Mouse (Mus musculus): ENCODE measurements at regions not wholly inside any gene's neighbourhood (a gene's known extent, or its start where the extent isn't known, plus 50 kb on each side); places are given as distances from the start of the nearest gene placed in this dataset.
A peak's percentile ranks its signal among the peaks of the same experiment; 100 is the strongest.

DNA sequence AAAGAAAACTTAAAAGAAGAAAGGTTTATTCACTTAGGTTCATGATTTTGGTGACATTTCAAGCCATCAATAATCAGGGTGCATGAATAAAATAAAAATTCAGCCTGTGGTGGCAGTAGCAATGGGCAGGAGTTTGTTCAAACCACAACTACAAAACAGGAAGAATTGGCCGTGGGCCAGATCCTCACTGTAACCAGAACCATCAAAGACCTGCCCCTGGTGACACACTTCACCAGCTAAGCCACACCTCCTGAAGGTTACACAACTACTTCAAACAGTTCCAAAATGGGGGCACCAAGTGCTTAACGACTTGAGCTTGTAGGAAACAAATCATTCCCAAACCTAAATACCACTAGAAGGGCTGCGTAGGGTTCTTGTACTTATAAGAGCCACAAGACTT, 195.4 kb upstream of the Cpeb2 start:
- no peak overlapping the region for H3K9ac ChIP-seq (ENCODE audit: insufficient read depth, low read depth)
- no peaks in the 10 kb centered on the region for H3K9me3 ChIP-seq (replicated peaks; ENCODE audit: low read length)
- H3K27me3 ChIP-seq (replicated peaks): no peaks in the 10 kb centered on the region
- no peaks in the 10 kb centered on the region for H3K36me3 ChIP-seq (replicated peaks in 1 of 2; ENCODE audit: control insufficient read depth in 1 of 2, insufficient read depth in 1 of 2, low read length in 1 of 2)
- H3K79me2 ChIP-seq (replicated peaks; ENCODE audit: control insufficient read depth, extremely low read depth, insufficient read depth, poor library complexity, severe bottlenecking): no peaks in the 10 kb centered on the region
- no peak overlapping the region for H3K4me3 ChIP-seq (replicated peaks in 1 of 3; ENCODE audit: low read depth in 2 of 3, low read length in 2 of 3, poor library complexity in 1 of 3)
- no peak overlapping the region for H3K27ac ChIP-seq (ENCODE audit: insufficient read depth, low read depth)
- TF ChIP-seq EP300 (IDR thresholded peaks at IDR 0.05; ENCODE audit: low read length) (peak; percentile 29; the same call in 1 of the 2 replicates), PAX5 (IDR thresholded peaks at IDR 0.05; ENCODE audit: low read length) (no peak)
- no peak overlapping the region for H3K4me2 ChIP-seq (ENCODE audit: insufficient read depth, low read depth, poor library complexity, severe bottlenecking)
- in situ Hi-C loops (cut with MboI; ENCODE audit: low pct_ligation_motif_present, low pct_unique_long_range_greater_than_20kb, low sequenced_read_pairs): no loop called here
- H3K4me1 ChIP-seq (ENCODE audit: control insufficient read depth in 1 of 2, insufficient read depth in 2 of 2): peaks cover 10 to 12% of the 10 kb centered on the region in 2 experiments
- dilution Hi-C loops (cut with MboI; ENCODE audit: extremely low pct_ligation_motif_present, extremely low pct_unique_long_range_greater_than_20kb, low sequenced_read_pairs): no loop called here
- peak; percentile 71 for DNase-seq (ENCODE audit: extremely low read depth)

DNA sequence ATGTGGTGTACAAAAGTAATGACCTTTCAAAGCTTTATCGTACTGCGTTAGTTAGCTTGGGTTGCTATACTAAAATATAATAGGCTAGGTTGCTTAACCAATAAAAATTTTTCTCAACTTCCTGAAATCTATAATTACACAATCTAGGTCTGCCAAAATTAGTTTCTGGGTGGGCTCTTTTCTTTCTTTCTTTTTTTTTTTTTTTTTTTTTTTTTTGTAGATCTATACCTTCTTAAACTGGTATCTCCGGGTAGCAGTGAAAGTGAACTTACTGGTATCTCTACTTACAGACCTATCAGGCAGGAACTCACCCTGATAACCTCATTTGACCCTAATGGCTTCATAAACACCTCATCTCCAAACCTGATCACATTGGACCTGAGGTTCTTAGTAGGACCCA, 193.4 kb upstream of the Cpeb2 start:
- Histone ChIP-seq H3K79me2 (replicated peaks; ENCODE audit: control insufficient read depth, extremely low read depth, insufficient read depth, poor library complexity, severe bottlenecking) (no peaks in the 10 kb centered on the region), H3K36me3 (replicated peaks in 1 of 2; ENCODE audit: control insufficient read depth in 1 of 2, insufficient read depth in 1 of 2, low read length in 1 of 2) (no peaks in the 10 kb centered on the region), H3K27ac (ENCODE audit: insufficient read depth, low read depth) (no peak overlapping the region), H3K4me2 (ENCODE audit: insufficient read depth, low read depth, poor library complexity, severe bottlenecking) (no peak overlapping the region), H3K27me3 (replicated peaks) (no peaks in the 10 kb centered on the region), H3K9ac (ENCODE audit: insufficient read depth, low read depth) (no peak overlapping the region), H3K4me3 (replicated peaks in 1 of 3; ENCODE audit: low read depth in 2 of 3, low read length in 2 of 3, poor library complexity in 1 of 3) (no peak overlapping the region), H3K4me1 (ENCODE audit: control insufficient read depth in 1 of 2, insufficient read depth in 2 of 2) (peaks cover 13 to 15% of the 10 kb centered on the region in 2 experiments), H3K9me3 (replicated peaks; ENCODE audit: low read length) (no peaks in the 10 kb centered on the region)
- dilution Hi-C loops (cut with MboI; ENCODE audit: extremely low pct_ligation_motif_present, extremely low pct_unique_long_range_greater_than_20kb, low sequenced_read_pairs) (no loop called here), in situ Hi-C loops (cut with MboI; ENCODE audit: low pct_ligation_motif_present, low pct_unique_long_range_greater_than_20kb, low sequenced_read_pairs) (no loop called here)
- no peak for TF ChIP-seq IRF4 (IDR thresholded peaks at IDR 0.05; ENCODE audit: low read depth, low read length)
- TF ChIP-seq KAT2A (IDR thresholded peaks at IDR 0.05; ENCODE audit: insufficient replicate concordance, low read length): no peak
- TF ChIP-seq ZKSCAN1 (IDR thresholded peaks at IDR 0.05; ENCODE audit: borderline replicate concordance, low read depth, low read length): no peak
- no peak for TF ChIP-seq ELF1 (IDR thresholded peaks at IDR 0.05; ENCODE audit: low read depth, low read length)
- TF ChIP-seq BHLHE40 (IDR thresholded peaks at IDR 0.05; ENCODE audit: low read depth, low read length): no peak
- no peak for DNase-seq (ENCODE audit: extremely low read depth)

DNA sequence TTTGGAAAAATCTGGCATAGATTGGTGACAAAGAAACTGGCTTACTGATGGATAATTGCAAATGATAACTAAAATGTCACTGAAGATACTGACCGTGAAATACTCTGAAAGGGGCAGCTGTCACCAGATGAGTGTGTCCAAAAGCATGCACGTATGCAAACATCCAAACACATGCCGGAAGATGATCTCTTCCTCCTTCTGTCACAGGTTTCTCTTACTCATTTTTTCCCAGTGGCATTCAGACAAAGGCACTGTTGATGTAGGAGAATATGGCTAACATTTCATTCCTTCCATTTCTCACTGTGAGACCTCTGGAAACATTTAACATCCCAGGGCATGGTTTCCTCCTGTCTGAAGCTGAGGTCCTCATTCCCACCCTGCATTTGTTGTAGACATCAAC, 190.4 kb upstream of the Cpeb2 start:
- dilution Hi-C loops (cut with MboI; ENCODE audit: extremely low pct_ligation_motif_present, extremely low pct_unique_long_range_greater_than_20kb, low sequenced_read_pairs): no loop called here
- DNase-seq (ENCODE audit: extremely low read depth): peak; percentile 30
- TF ChIP-seq TCF12 (IDR thresholded peaks at IDR 0.05; ENCODE audit: low read depth, low read length): peak; percentile 47; the same call in 1 of the 2 replicates
- TF ChIP-seq UBTF (IDR thresholded peaks at IDR 0.05; ENCODE audit: low read depth, low read length): no peak
- TF ChIP-seq BHLHE40 (IDR thresholded peaks at IDR 0.05; ENCODE audit: low read depth, low read length): peak; percentile 89
- peak; percentile 68 for TF ChIP-seq JUN (IDR thresholded peaks at IDR 0.05; ENCODE audit: insufficient read depth, low read depth, low read length)
- no peak for TF ChIP-seq MAFK (IDR thresholded peaks at IDR 0.05; ENCODE audit: insufficient replicate concordance, low read length)
- TF ChIP-seq ZNF384 (IDR thresholded peaks at IDR 0.05; ENCODE audit: low read depth, low read length): no peak
- no peak for TF ChIP-seq TBP (conservative IDR thresholded peaks at IDR 0.05; ENCODE audit: low read depth, low read length)
- TF ChIP-seq RCOR1 (conservative IDR thresholded peaks at IDR 0.05; ENCODE audit: low read depth, low read length): 0 out of 2 replicates have a peak, but pooled peaks have one; percentile 34
- no peak for TF ChIP-seq E2F4 (IDR thresholded peaks at IDR 0.05; ENCODE audit: insufficient replicate concordance, low read depth, low read length)
- TF ChIP-seq NRF1 (IDR thresholded peaks at IDR 0.05; ENCODE audit: low read depth, low read length): no peak
- peak; percentile 43; the same call in 1 of the 2 replicates for TF ChIP-seq MYC (IDR thresholded peaks at IDR 0.05; ENCODE audit: low read depth, low read length)
- no peak for TF ChIP-seq PAX5 (IDR thresholded peaks at IDR 0.05; ENCODE audit: low read length)
- TF ChIP-seq ETS1 (conservative IDR thresholded peaks at IDR 0.05; ENCODE audit: low read depth, low read length): peak; percentile 83
- no peak for TF ChIP-seq POLR2AphosphoS2 (IDR thresholded peaks at IDR 0.05; ENCODE audit: low read depth, low read length)
- TF ChIP-seq USF2 (conservative IDR thresholded peaks at IDR 0.05; ENCODE audit: low read depth, low read length): no peak
- TF ChIP-seq IRF4 (IDR thresholded peaks at IDR 0.05; ENCODE audit: low read depth, low read length): peak; percentile 54; the same call in 1 of the 2 replicates
- TF ChIP-seq MEF2A (IDR thresholded peaks at IDR 0.05; ENCODE audit: borderline replicate concordance, low read depth, low read length): peak; percentile 40; the same call in 1 of the 2 replicates
- peak; percentile 87 for TF ChIP-seq JUND (conservative IDR thresholded peaks at IDR 0.05; ENCODE audit: low read depth, low read length)
- TF ChIP-seq KAT2A (IDR thresholded peaks at IDR 0.05; ENCODE audit: insufficient replicate concordance, low read length): no peak
- TF ChIP-seq SMC3 (IDR thresholded peaks at IDR 0.05; ENCODE audit: low read depth, low read length): no peak
- TF ChIP-seq ELF1 (IDR thresholded peaks at IDR 0.05; ENCODE audit: low read depth, low read length): peak; percentile 52; the same call in 1 of the 2 replicates
- peak; percentile 55; the same call in 1 of the 2 replicates for TF ChIP-seq MAX (IDR thresholded peaks at IDR 0.05; ENCODE audit: low read length)

More for the DNA sequence above, 190.4 kb upstream of the Cpeb2 start:
- Histone ChIP-seq H3K27ac (ENCODE audit: insufficient read depth, low read depth) (no peak overlapping the region), H3K9ac (ENCODE audit: insufficient read depth, low read depth) (no peak overlapping the region), H3K4me2 (ENCODE audit: insufficient read depth, low read depth, poor library complexity, severe bottlenecking) (no peak overlapping the region), H3K79me2 (replicated peaks; ENCODE audit: control insufficient read depth, extremely low read depth, insufficient read depth, poor library complexity, severe bottlenecking) (no peaks in the 10 kb centered on the region), H3K27me3 (replicated peaks) (no peaks in the 10 kb centered on the region), H3K4me1 (ENCODE audit: control insufficient read depth in 1 of 2, insufficient read depth in 2 of 2) (peaks cover 12 to 13% of the 10 kb centered on the region in 2 experiments), H3K9me3 (replicated peaks; ENCODE audit: low read length) (no peaks in the 10 kb centered on the region), H3K4me3 (replicated peaks in 1 of 3; ENCODE audit: low read depth in 2 of 3, low read length in 2 of 3, poor library complexity in 1 of 3) (no peak overlapping the region), H3K36me3 (replicated peaks in 1 of 2; ENCODE audit: control insufficient read depth in 1 of 2, insufficient read depth in 1 of 2, low read length in 1 of 2) (no peaks in the 10 kb centered on the region)
- in situ Hi-C loops (cut with MboI; ENCODE audit: low pct_ligation_motif_present, low pct_unique_long_range_greater_than_20kb, low sequenced_read_pairs): loop anchor here (10.0 kb wide), 1 partner anchor 62 kb away; no protein-coding TSS in a partner anchor
